Mouse (Mus musculus) limb, embryonic 12.5 days (tissue): ENCODE results near the gene Etv6. TPM values are rescaled to one million over a fixed set of nuclear protein-coding genes. Genes with fewer than 3 reads are reported as not detected.

Experiments used
- ATAC-seq: fragments of 200-750 bp; cut with Nextera tagmentation; 2 replicates; pipeline ENCODE4 v1.8.0; 2017; ENCODE audit warnings: low read depth, moderate TSS enrichment; ENCODE audit not compliant: insufficient number of reproducible peaks, insufficient read depth, low FRiP score, low TSS enrichment
- H3K27ac ChIP-seq: fragments of 300-500 bp; sonication (generic); 2 replicates; pipeline ENCODE4 v1.5.1; 2016; ENCODE audit warnings: mild to moderate bottlenecking, moderate library complexity
- H3K27me3 ChIP-seq: fragments of 300-500 bp; sonication (generic); 2 replicates; pipeline ENCODE4 v1.6.1; 2016; ENCODE audit warnings: mild to moderate bottlenecking, moderate library complexity
- H3K36me3 ChIP-seq: fragments of 300-500 bp; sonication (generic); 2 replicates; pipeline ENCODE4 v1.6.1; 2016; ENCODE audit warnings: mild to moderate bottlenecking, moderate library complexity
- H3K4me1 ChIP-seq: fragments of 300-500 bp; sonication (generic); replicated peaks from 2 replicates; pipeline ENCODE4 v1.6.1; 2016
- H3K4me2 ChIP-seq: fragments of 300-500 bp; sonication (generic); 2 replicates; pipeline ENCODE4 v1.6.1; 2016; ENCODE audit warnings: mild to moderate bottlenecking, moderate library complexity
- H3K4me3 ChIP-seq: fragments of 300-500 bp; sonication (generic); replicated peaks from 2 replicates; pipeline ENCODE4 v1.5.1; 2016; ENCODE audit warnings: mild to moderate bottlenecking
- H3K9ac ChIP-seq: fragments of 300-500 bp; sonication (generic); replicated peaks from 2 replicates; pipeline ENCODE4 v1.6.1; 2016; ENCODE audit warnings: mild to moderate bottlenecking, moderate library complexity
- H3K9me3 ChIP-seq: fragments of 300-500 bp; sonication (generic); 2 replicates; pipeline ENCODE4 v1.6.1; 2016; ENCODE audit warnings: mild to moderate bottlenecking, moderate library complexity
- whole genome bisulfite sequencing: fragments of 180-500 bp; shearing (Covaris S2); methylation state at CpG from one replicate; pipeline ENCODE4 v1.1.7; 2016; 5-methylcytosine and 5-hydroxymethylcytosine counted together
- polyA plus RNA-seq: library from polyadenylated mRNA; unstranded; fragments of >200 nt; fragmentation: Nextera tagmentation; extraction: Ambion mirVana; gene quantifications from 2 replicates; pipeline ENCODE4 v1.2.1, GENCODE M21; 2016

Gene Etv6
- polyA plus RNA-seq, 1 experiment from 2014 or later = 16.3 TPM

GRCm38 (mm10) chr6:134140718-134141615 lies 105.5 kb downstream of the Etv6 start:
- Histone ChIP-seq H3K9me3 (no peaks in the 10 kb centered on the region), H3K27ac (no peak overlapping the region), H3K4me1 (peaks cover 42% of the 10 kb centered on the region), H3K4me2 (no peak overlapping the region), H3K36me3 (peaks cover 17% of the 10 kb centered on the region; the same call in 1 of the 2 replicates), H3K4me3 (no peak overlapping the region), H3K9ac (0 out of 2 replicates have a peak overlapping the region, but pooled peaks have one; percentile 3), H3K27me3 (no peaks in the 10 kb centered on the region)
- no peak for ATAC-seq
- 56% methylated on average over 16 of the region's 16 CpGs for WGBS

DNA sequence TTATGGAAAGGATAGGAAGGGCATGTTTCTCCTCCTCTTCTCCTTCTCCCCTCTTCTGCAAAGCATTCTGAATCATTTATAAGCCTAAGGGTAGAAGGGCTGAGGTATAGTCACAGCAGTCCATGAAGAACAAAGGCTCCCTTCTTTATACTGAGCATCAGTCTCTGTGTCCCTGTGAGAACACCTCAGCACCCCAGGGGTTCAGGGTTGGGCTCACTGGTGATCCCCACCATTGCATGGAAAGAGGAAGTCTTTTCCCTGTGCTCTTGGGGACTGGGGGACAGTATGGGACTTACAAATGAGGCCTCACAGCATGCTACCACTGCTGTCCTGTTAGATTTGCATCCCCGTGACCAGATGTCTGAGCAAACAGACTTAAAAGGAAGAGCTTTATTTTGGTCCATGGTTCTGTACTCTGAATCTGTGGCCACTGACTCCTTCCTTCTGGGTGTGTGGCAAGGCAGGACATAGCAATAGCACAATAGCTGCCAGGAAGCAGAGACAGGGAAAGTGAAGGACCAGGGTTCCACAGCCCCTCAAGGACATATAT lies 106.2 kb downstream of the Etv6 start:
- Histone ChIP-seq H3K27me3 (no peaks in the 10 kb centered on the region), H3K27ac (no peak overlapping the region), H3K9ac (no peak overlapping the region), H3K4me1 (peaks cover 42% of the 10 kb centered on the region), H3K4me3 (no peak overlapping the region), H3K9me3 (no peaks in the 10 kb centered on the region), H3K4me2 (no peak overlapping the region), H3K36me3 (peaks cover 17% of the 10 kb centered on the region; the same call in 1 of the 2 replicates)
- no peak for ATAC-seq
- 93% methylated on average over 1 of the region's 1 CpGs for WGBS

DNA sequence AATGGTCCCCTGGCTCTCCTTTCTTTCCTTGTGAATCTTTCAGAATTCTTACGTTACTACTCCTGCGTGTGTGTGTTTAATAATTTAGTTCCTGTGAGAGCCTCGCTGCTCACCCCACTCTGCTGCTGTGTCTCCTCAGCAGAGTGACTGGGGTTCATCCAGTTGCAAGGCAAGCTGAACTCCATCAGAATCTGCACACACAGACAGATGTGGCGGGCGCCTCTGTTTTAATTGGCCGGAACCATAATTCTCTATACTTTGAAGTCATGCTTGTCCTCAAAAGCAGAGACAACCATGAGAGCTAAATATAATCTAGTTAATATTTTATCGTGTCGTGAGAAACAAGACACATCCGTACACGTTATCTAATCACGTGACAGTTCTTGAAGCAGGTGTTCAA lies 107.2 kb downstream of the Etv6 start:
- no peaks in the 10 kb centered on the region for H3K27me3 ChIP-seq
- H3K36me3 ChIP-seq = peaks cover 12% of the 10 kb centered on the region; the same call in 1 of the 2 replicates
- no peak overlapping the region for H3K9ac ChIP-seq
- H3K4me1 ChIP-seq = peaks cover 49% of the 10 kb centered on the region
- H3K27ac ChIP-seq = no peak overlapping the region
- 84% methylated on average over 11 of the region's 11 CpGs for WGBS
- H3K4me2 ChIP-seq = no peak overlapping the region
- H3K4me3 ChIP-seq = no peak overlapping the region
- H3K9me3 ChIP-seq = no peaks in the 10 kb centered on the region
- no peak for ATAC-seq

- Histone ChIP-seq H3K27me3 (no peaks in the 10 kb centered on the region), H3K4me1 (peaks cover 59% of the 10 kb centered on the region), H3K4me2 (no peak overlapping the region), H3K9me3 (no peaks in the 10 kb centered on the region), H3K4me3 (no peak overlapping the region), H3K9ac (no peak overlapping the region), H3K36me3 (peaks cover 3% of the 10 kb centered on the region; the same call in 1 of the 2 replicates), H3K27ac (peak overlapping the region; percentile 4; the same call in 1 of the 2 replicates)
- 39% methylated on average over 3 of the region's 3 CpGs for WGBS
- peak; percentile 22; the same call in 1 of the 2 replicates for ATAC-seq
These were observed 108.2 kb downstream of the Etv6 start for GRCm38 (mm10) chr6:134143649-134144097.

- Histone ChIP-seq H3K9me3 (no peaks in the 10 kb centered on the region), H3K27ac (0 out of 2 replicates have a peak overlapping the region, but pooled peaks have one; percentile 4), H3K4me1 (peaks cover 60% of the 10 kb centered on the region), H3K4me3 (no peak overlapping the region), H3K4me2 (no peak overlapping the region), H3K9ac (no peak overlapping the region), H3K27me3 (no peaks in the 10 kb centered on the region), H3K36me3 (0 out of 2 replicates have a peak, but pooled peaks cover under 1% of the 10 kb centered on the region)
- WGBS = 75% methylated on average over 15 of the region's 15 CpGs
- no peak for ATAC-seq
These were observed 109.0 kb downstream of the Etv6 start for GRCm38 (mm10) chr6:134144231-134145130.

DNA sequence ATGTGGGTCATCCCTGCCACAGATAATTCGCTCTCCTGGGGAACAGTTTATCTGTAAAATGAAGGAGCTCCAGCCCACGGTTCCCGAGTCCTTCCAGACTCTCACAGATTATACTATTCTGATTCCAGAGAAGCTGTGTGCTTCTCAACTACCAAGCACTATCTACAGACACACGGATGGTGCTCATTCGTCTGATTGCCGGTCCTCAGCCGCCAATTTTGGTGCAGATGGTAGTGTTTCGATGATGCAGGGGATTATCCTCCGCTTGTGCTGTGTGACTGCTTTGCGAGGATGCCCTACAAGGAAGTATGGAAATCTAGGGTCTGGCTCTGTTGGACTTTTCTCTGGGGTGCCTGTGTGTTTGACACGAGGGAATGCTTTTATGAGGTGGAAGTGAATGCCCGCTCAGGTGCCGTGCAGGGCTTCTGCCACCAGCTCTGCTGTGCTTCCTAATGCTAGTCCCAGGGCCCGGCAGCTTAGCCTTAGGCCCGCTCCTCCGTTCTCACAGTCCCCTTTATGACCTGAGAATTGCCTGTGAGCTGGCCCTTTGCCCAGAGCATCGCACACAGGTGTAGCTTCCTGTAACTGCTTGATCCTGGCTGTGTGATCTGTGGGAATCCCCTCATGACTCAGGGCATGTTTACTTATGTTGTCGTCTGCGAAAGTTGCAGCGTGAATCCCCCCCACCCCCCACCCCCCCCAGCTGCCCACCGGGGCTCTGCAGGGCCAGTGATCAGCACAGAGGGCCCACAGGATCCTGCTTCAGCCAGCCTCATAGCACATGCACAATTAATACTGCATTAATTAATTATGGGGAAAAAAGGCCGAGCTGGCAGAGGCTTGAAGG lies 112.3 kb downstream of the Etv6 start:
- no peak overlapping the region for H3K9ac ChIP-seq
- no peaks in the 10 kb centered on the region for H3K36me3 ChIP-seq
- H3K4me2 ChIP-seq = peak overlapping the region; percentile 0; the same call in 1 of the 2 replicates
- ATAC-seq = no peak
- WGBS = 38% methylated on average over 22 of the region's 22 CpGs
- H3K27ac ChIP-seq = no peak overlapping the region
- H3K4me1 ChIP-seq = peaks cover 66% of the 10 kb centered on the region
- no peaks in the 10 kb centered on the region for H3K9me3 ChIP-seq
- H3K4me3 ChIP-seq = no peak overlapping the region
- H3K27me3 ChIP-seq = no peaks in the 10 kb centered on the region

GRCm38 (mm10) chr6:134148443-134148942 lies 113.0 kb downstream of the Etv6 start:
- no peaks in the 10 kb centered on the region for H3K27me3 ChIP-seq
- no peak overlapping the region for H3K27ac ChIP-seq
- WGBS = 83% methylated on average over 7 of the region's 7 CpGs
- H3K4me2 ChIP-seq = no peak overlapping the region
- H3K36me3 ChIP-seq = no peaks in the 10 kb centered on the region
- H3K4me1 ChIP-seq = peaks cover 59% of the 10 kb centered on the region
- ATAC-seq = no peak
- no peak overlapping the region for H3K4me3 ChIP-seq
- no peak overlapping the region for H3K9ac ChIP-seq
- no peaks in the 10 kb centered on the region for H3K9me3 ChIP-seq

GRCm38 (mm10) chr6:134149606-134150005 lies 114.1 kb downstream of the Etv6 start:
- no peak overlapping the region for H3K4me2 ChIP-seq
- H3K27ac ChIP-seq = no peak overlapping the region
- peaks cover 48% of the 10 kb centered on the region for H3K4me1 ChIP-seq
- no peaks in the 10 kb centered on the region for H3K27me3 ChIP-seq
- 93% methylated on average over 7 of the region's 7 CpGs for WGBS
- no peaks in the 10 kb centered on the region for H3K9me3 ChIP-seq
- ATAC-seq = no peak
- no peak overlapping the region for H3K9ac ChIP-seq
- H3K4me3 ChIP-seq = no peak overlapping the region
- no peaks in the 10 kb centered on the region for H3K36me3 ChIP-seq

DNA sequence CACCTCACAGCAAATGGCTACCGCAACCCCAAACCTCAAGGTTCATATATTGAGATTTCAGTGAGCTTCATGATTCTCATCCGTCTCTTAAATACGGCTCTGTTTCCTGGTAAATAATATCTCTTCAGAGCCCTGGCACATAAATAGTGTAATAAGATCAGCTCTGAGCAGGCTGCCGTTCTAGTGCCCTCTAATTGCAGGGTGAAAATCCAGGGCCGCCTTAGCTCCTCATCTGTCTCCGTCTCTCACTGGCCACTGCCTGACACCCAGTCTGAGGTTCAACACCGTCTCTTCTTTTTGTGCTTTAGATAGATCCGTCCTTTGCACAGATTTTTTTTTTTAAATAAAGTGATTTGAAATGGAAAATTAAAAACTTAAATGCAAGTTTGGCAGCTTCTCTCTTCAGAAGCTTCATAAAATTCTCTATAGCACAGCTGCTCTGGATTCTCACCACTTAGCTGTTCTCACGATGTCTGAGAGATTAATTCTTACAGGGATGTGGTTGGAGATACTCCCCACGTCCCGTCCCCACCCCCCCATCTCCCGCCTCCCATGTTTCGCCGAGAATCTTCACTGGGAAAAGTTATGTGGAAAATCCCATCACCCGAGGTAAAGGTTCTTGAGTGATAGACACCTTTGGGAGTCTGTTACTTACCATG lies 115.7 kb downstream of the Etv6 start:
- 55% methylated on average over 15 of the region's 15 CpGs for WGBS
- Histone ChIP-seq H3K36me3 (no peaks in the 10 kb centered on the region), H3K4me1 (peaks cover 50% of the 10 kb centered on the region), H3K27ac (no peak overlapping the region), H3K27me3 (no peaks in the 10 kb centered on the region), H3K4me3 (no peak overlapping the region), H3K9me3 (no peaks in the 10 kb centered on the region), H3K9ac (no peak overlapping the region), H3K4me2 (no peak overlapping the region; the same call in 1 of the 2 replicates)
- ATAC-seq = no peak
